Mouse (Mus musculus): ENCODE measurements around the gene Trpv1.

DNA sequence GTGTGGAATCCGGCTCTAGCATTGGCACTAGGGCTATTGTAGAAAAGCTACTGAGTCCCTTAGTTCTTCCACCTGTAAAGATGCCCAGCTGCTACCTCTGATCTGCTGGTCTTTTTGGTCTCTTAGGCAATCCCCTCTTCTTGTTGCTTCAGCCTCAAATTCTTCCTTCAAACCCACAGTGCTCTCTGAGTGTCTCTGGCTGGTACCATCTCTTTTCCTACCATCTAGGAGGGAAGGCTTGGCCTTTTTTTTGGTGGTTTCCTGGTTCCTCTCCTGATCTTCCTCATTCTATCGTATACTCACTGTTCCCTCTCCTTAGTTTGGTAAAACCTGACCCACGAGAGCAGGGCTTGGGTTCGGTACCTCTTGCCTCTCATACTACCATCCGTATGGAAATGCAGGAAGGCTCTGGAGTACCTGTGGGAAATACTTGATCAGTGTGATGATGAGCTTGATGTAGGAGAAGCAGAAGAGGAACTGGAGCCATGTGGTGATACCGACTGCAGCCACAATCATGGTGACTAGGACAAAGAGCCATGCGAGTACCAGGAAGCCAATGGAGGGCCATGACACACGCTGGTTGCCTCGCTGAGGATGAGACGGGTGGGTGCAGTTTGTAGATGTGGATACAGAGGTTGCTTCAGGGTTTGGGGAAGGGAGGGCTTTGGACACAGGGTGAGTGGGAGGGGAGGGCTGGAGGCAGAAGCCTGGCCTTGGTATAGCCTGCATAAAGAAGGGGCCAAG is 48.0 kb upstream of the Trpv1 start:
- TF ChIP-seq NRF1 (IDR thresholded peaks at IDR 0.05; ENCODE audit: insufficient read depth, low read depth, low read length, poor library complexity, severe bottlenecking) (no peak), TCF12 (IDR thresholded peaks at IDR 0.05; ENCODE audit: low read depth, low read length) (no peak), CTCF (IDR thresholded peaks at IDR 0.05 in 2 of 3, conservative IDR thresholded peaks at IDR 0.05 in 1 of 3; ENCODE audit: control insufficient read depth in 1 of 3, insufficient read depth in 1 of 3, low read depth in 2 of 3, low read length in 3 of 3, poor library complexity in 1 of 3, severe bottlenecking in 1 of 3) (no peak), POLR2A (IDR thresholded peaks at IDR 0.05; ENCODE audit: control insufficient read depth in 1 of 2, insufficient read depth in 1 of 2, low read depth in 1 of 2, low read length in 2 of 2, poor library complexity in 1 of 2) (no peak), CHD2 (IDR thresholded peaks at IDR 0.05; ENCODE audit: low read length) (no peak)

All from MEL (cell line).